In genomic region chr5:67656821-67657259, GRCm38 (mm10) we compare ENCODE assay signal across 18 mouse cellular contexts. TPM values are rescaled to one million over a fixed set of nuclear protein-coding genes. Genes with fewer than 3 reads are reported as not detected.
DNase-seq lines count a peak whose midpoint lies in the region; ATAC-seq lines count a peak whose summit lies in the region.
"Had no signal": no experiment of that assay in that cellular context is flagged by ENCODE, and none has a peak within 500 bp of the region (broad histone marks: within the 10 kb centered on the region; RNA-seq: fewer than 3 reads in every experiment).

No protein-coding gene starts in this region.

- H3K9me3 ChIP-seq in hindbrain, embryonic 14.5 days (ENCODE audit: control insufficient read depth, low read length) = peaks cover 4% of the 10 kb centered on the region; the same call in 1 of the 2 replicates
- no peaks in the 10 kb centered on the region for H3K9me3 ChIP-seq in hindbrain, embryonic 13.5 days
- H3K9me3 ChIP-seq: heart, embryonic 12.5 days; kidney, embryonic 15.5 days; neural tube, embryonic 13.5 days; stomach, embryonic 15.5 days had no signal

- H3K27me3 ChIP-seq in hindbrain, embryonic 14.5 days (ENCODE audit: control insufficient read depth, insufficient read depth, low read length) = peaks cover 29% of the 10 kb centered on the region
- H3K27me3 ChIP-seq in hindbrain, embryonic 13.5 days = peaks cover 38% of the 10 kb centered on the region
- H3K27me3 ChIP-seq: heart, embryonic 12.5 days; kidney, embryonic 15.5 days; stomach, embryonic 15.5 days had no signal

- no peak overlapping the region for H3K9ac ChIP-seq in hindbrain, embryonic 14.5 days
- no peak overlapping the region for H3K9ac ChIP-seq in hindbrain, embryonic 13.5 days
- H3K9ac ChIP-seq: heart, embryonic 12.5 days; kidney, embryonic 15.5 days; liver, postnatal 0 days; neural tube, embryonic 13.5 days; stomach, embryonic 15.5 days had no signal

- H3K36me3 ChIP-seq in hindbrain, embryonic 14.5 days (replicated peaks; ENCODE audit: control insufficient read depth, insufficient read depth) = peaks cover 26% of the 10 kb centered on the region
- H3K36me3 ChIP-seq in hindbrain, embryonic 13.5 days = peaks cover 25% of the 10 kb centered on the region
- H3K36me3 ChIP-seq: heart, embryonic 12.5 days; stomach, embryonic 15.5 days had no signal

- ATAC-seq in hindbrain, embryonic 14.5 days (ENCODE audit: low FRiP score) = 0 out of 2 replicates have a peak, but pooled peaks have one; percentile 55
- ATAC-seq in hindbrain, embryonic 13.5 days (ENCODE audit: low FRiP score) = no peak
- ATAC-seq: inflammation-experienced regulatory T-cells, adult 6 months; liver, postnatal 0 days had no signal

- WGBS in hindbrain, embryonic 14.5 days = 10% methylated on average over 13 of the region's 13 CpGs
- WGBS in hindbrain, embryonic 13.5 days = 13% methylated on average over 13 of the region's 13 CpGs

- H3K4me3 ChIP-seq in hindbrain, embryonic 14.5 days (replicated peaks; ENCODE audit: low read length) = no peak overlapping the region
- no peak overlapping the region for H3K4me3 ChIP-seq in hindbrain, embryonic 13.5 days
- H3K4me3 ChIP-seq: erythroblast, embryonic 14.5 days; heart, embryonic 12.5 days; kidney, embryonic 15.5 days; neural tube, embryonic 13.5 days; stomach, embryonic 15.5 days had no signal

- no peak overlapping the region for H3K27ac ChIP-seq in hindbrain, embryonic 14.5 days
- no peak overlapping the region for H3K27ac ChIP-seq in hindbrain, embryonic 13.5 days
- H3K27ac ChIP-seq: kidney, embryonic 15.5 days; neural tube, embryonic 13.5 days; stomach, embryonic 15.5 days had no signal

- no peak overlapping the region for H3K4me2 ChIP-seq in hindbrain, embryonic 14.5 days (replicated peaks)
- H3K4me2 ChIP-seq in hindbrain, embryonic 13.5 days = no peak overlapping the region
- H3K4me2 ChIP-seq: heart, embryonic 12.5 days; kidney, embryonic 15.5 days; neural tube, embryonic 13.5 days; stomach, embryonic 15.5 days had no signal

- H3K4me1 ChIP-seq in hindbrain, embryonic 14.5 days (replicated peaks; ENCODE audit: control insufficient read depth, insufficient read depth, low read length) = 0 out of 2 replicates have a peak, but pooled peaks cover 2% of the 10 kb centered on the region
- H3K4me1 ChIP-seq in hindbrain, embryonic 13.5 days (replicated peaks) = peaks cover 6% of the 10 kb centered on the region; the same call in 1 of the 2 replicates
- H3K4me1 ChIP-seq: stomach, embryonic 15.5 days had no signal

- DNase-seq in hindbrain, embryonic 14.5 days (ENCODE audit: low spot score) = no peak
- DNase-seq in embryo, embryonic 10.5 days (ENCODE audit: low spot score) = peak; percentile 88
- peak; percentile 69 for DNase-seq in mesoderm, embryonic 11.5 days (ENCODE audit: low read depth, low spot score)
- peak; percentile 61 for DNase-seq in retina, embryonic 14.5 days (ENCODE audit: low spot score)
- no peak for DNase-seq in gastrocnemius, adult 18-20 months (ENCODE audit: low spot score)
- DNase-seq in spleen, postnatal 4 days (ENCODE audit: low spot score in 2 of 2) = no peak
- DNase-seq: cerebellum, adult 9-10 months; liver; liver, postnatal 0 days; thymus, adult 2 months had no signal

RNA-seq across cellular contexts. Expression of gene Shisa3, which starts 49.2 kb away (rescaled TPM):
- 1.4 and 2.4 TPM in 2 replicates for polyA plus RNA-seq in hindbrain, embryonic 14.5 days (2014; fragmentation: Nextera tagmentation; extraction: Ambion mirVana)
- 2.1 and 2.7 TPM in 2 replicates for polyA plus RNA-seq in hindbrain, embryonic 13.5 days (2015; fragmentation: Nextera tagmentation; extraction: Ambion mirVana)
- 1 to 10 TPM; 1.3 to 2.7 TPM for total RNA-seq in gastrocnemius, adult 18-20 months (2021)
- total RNA-seq: megakaryocyte-erythroid progenitor cell, adult 5-6 weeks had no signal
- polyA plus RNA-seq: erythroblast, embryonic 14.5 days had no signal

Comparison
In these comparisons a context has a peak if more than half of its experiments do, and no peak if none do; other contexts are left out.
1. DNase-seq: peak in embryo, embryonic 10.5 days (single experiment), mesoderm, embryonic 11.5 days (single experiment) and retina, embryonic 14.5 days (single experiment); none in hindbrain, embryonic 14.5 days (single experiment), gastrocnemius, adult 18-20 months (single experiment) and spleen, postnatal 4 days (0 of 2).